Mouse (Mus musculus) MEL (cell line): Measurements from ENCODE around the gene Gm3336.

Experiments
- MYC ChIP-seq: IDR thresholded peaks from 2 replicates; pipeline ENCODE4 v1.6.1; 2011; ENCODE audit warnings: low read depth, mild to moderate bottlenecking, low read length, improper control_type of control experiment, moderate library complexity
- POLR2A ChIP-seq, 2 experiments: IDR thresholded peaks; 2 replicates each; pipeline ENCODE4 v1.6.1; 2011 to 2012; ENCODE audit warnings: low read length in 2 of 2, mild to moderate bottlenecking in 2 of 2, control low read depth in 1 of 2, improper control_type of control experiment in 1 of 2, low read depth in 1 of 2, moderate library complexity in 1 of 2; ENCODE audit not compliant: control insufficient read depth in 1 of 2, insufficient read depth in 1 of 2, poor library complexity in 1 of 2

DNA sequence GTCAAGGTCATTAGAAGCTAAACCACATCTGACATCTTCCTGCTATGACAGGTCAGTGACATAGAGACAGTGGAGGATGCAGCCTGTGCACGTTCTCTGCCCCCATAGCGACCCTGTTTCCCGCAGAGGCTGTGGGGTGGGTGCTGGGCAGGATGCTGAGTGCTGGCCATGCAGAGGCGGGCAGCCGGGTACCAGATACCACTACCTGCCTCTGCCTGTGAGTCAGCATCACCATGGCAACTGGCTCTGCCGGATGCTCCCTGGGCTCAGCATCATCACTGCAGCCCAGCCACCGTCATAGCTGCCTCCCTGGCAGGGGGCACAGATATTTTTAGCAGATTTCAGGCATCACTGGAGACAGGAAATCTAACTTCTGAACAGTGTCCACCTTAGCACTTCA lies 34.1 kb upstream of the Gm3336 start:
- TF ChIP-seq POLR2A (IDR thresholded peaks at IDR 0.05; ENCODE audit: control insufficient read depth in 1 of 2, insufficient read depth in 1 of 2, low read depth in 1 of 2, low read length in 2 of 2, poor library complexity in 1 of 2), result no peak
- no peak for TF ChIP-seq MYC
